ENCODE assay signal across 18 mouse cellular contexts in the genomic region with DNA sequence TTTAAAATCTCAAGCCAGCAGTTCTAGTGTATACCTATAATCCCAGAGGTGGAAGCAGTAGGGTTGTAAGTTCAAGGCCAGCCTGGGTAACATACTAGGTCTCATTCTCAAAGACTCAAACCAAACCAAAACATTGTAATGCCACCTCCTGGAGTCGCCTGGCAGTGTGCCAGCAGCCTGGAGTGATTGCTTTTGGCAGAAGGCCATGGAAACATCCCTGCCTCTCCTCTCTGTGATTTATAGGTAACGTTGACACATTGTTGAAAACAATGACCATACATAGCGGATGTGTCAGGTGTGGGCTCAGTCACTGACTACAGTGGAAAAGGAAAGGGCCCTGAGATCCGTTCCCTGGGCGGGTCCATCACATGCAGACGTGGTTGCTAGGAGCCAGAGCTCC. TPM values are rescaled to one million over a fixed set of nuclear protein-coding genes. Genes with fewer than 3 reads are reported as not detected.
DNase-seq lines count a peak whose midpoint lies in the region; ATAC-seq lines count a peak whose summit lies in the region.
"Had no signal": no experiment of that assay in that cellular context is flagged by ENCODE, and none has a peak within 500 bp of the region (broad histone marks: within the 10 kb centered on the region; RNA-seq: fewer than 3 reads in every experiment).

No protein-coding gene starts in this region.

- DNase-seq in adrenal gland, adult 2 months, result peak; percentile 26
- no peak for DNase-seq in adrenal gland, adult 18-20 months (ENCODE audit: low spot score in 2 of 2)
- DNase-seq in lung, postnatal 14 days, result no peak
- DNase-seq in adrenal gland, postnatal 25 days, result peak; percentile 30
- peak; percentile 62 to 63 for DNase-seq in kidney, postnatal 4 days
- no peak for DNase-seq in c-Kit-positive CD71-positive TER-119-positive erythroid progenitor cells, embryonic 14.5 days (ENCODE audit: low spot score)
- DNase-seq: cerebellum, adult 11-12 months; embryo, embryonic 11 days; gastrocnemius, postnatal 10 days; layer of hippocampus, adult 9-11 months; right cerebral cortex, postnatal 25 days had no signal

- no peak overlapping the region for H3K27ac ChIP-seq in lung, embryonic 16.5 days (ENCODE audit: low read length)
- H3K27ac ChIP-seq in hindbrain, embryonic 12.5 days, result no peak overlapping the region
- H3K27ac ChIP-seq: lung, embryonic 15.5 days; neural tube, embryonic 15.5 days; stomach, embryonic 15.5 days had no signal

- H3K9ac ChIP-seq in lung, embryonic 16.5 days (ENCODE audit: low read length), result no peak overlapping the region
- H3K9ac ChIP-seq in hindbrain, embryonic 12.5 days, result no peak overlapping the region
- H3K9ac ChIP-seq: lung, embryonic 15.5 days; neural tube, embryonic 15.5 days; stomach, embryonic 15.5 days had no signal

- H3K4me3 ChIP-seq in lung, embryonic 16.5 days (ENCODE audit: low read length), result no peak overlapping the region
- H3K4me3 ChIP-seq in hindbrain, embryonic 12.5 days, result no peak overlapping the region
- H3K4me3 ChIP-seq: lung, embryonic 15.5 days; neural tube, embryonic 15.5 days; stomach, embryonic 15.5 days had no signal

- 15% methylated on average over 6 of the region's 6 CpGs for WGBS in lung, embryonic 16.5 days
- WGBS in hindbrain, embryonic 12.5 days, result 69% methylated on average over 6 of the region's 6 CpGs

- ATAC-seq in lung, embryonic 16.5 days (ENCODE audit: low read depth), result peak; percentile 51; the same call in 1 of the 2 replicates
- ATAC-seq in hindbrain, embryonic 12.5 days (ENCODE audit: low FRiP score), result no peak
- ATAC-seq: hindbrain, embryonic 16.5 days had no signal

- H3K9me3 ChIP-seq in lung, embryonic 16.5 days (ENCODE audit: control insufficient read depth, low read length), result no peaks in the 10 kb centered on the region
- no peaks in the 10 kb centered on the region for H3K9me3 ChIP-seq in hindbrain, embryonic 12.5 days (replicated peaks)
- H3K9me3 ChIP-seq: lung, embryonic 15.5 days; neural tube, embryonic 15.5 days; stomach, embryonic 15.5 days had no signal

- H3K27me3 ChIP-seq in lung, embryonic 16.5 days (ENCODE audit: control insufficient read depth, insufficient read depth, low read depth, low read length), result no peaks in the 10 kb centered on the region
- H3K27me3 ChIP-seq in hindbrain, embryonic 12.5 days, result no peaks in the 10 kb centered on the region
- H3K27me3 ChIP-seq: lung, embryonic 15.5 days; neural tube, embryonic 15.5 days; stomach, embryonic 15.5 days had no signal

- no peaks in the 10 kb centered on the region for H3K4me1 ChIP-seq in lung, embryonic 16.5 days (replicated peaks; ENCODE audit: control insufficient read depth, insufficient read depth, low read length)
- H3K4me1 ChIP-seq in hindbrain, embryonic 12.5 days, result no peaks in the 10 kb centered on the region
- H3K4me1 ChIP-seq: neural tube, embryonic 15.5 days; stomach, embryonic 15.5 days had no signal

- H3K36me3 ChIP-seq in lung, embryonic 16.5 days (ENCODE audit: control insufficient read depth, insufficient read depth, low read length), result no peaks in the 10 kb centered on the region
- H3K36me3 ChIP-seq in hindbrain, embryonic 12.5 days, result no peaks in the 10 kb centered on the region
- H3K36me3 ChIP-seq: lung, embryonic 15.5 days; neural tube, embryonic 15.5 days; stomach, embryonic 15.5 days had no signal

- H3K4me2 ChIP-seq in lung, embryonic 16.5 days (ENCODE audit: low read depth, low read length), result no peak overlapping the region
- no peak overlapping the region for H3K4me2 ChIP-seq in hindbrain, embryonic 12.5 days (replicated peaks)
- H3K4me2 ChIP-seq: lung, embryonic 15.5 days; neural tube, embryonic 15.5 days; stomach, embryonic 15.5 days had no signal

RNA-seq across cellular contexts. Expression of a gene that starts 19.3 kb away (rescaled TPM):
- total RNA-seq in adrenal gland, adult 2 months (2021), result 10 to 100 TPM; 56.8 to 71.2 TPM
- 20.7 and 21.9 TPM in 2 replicates for polyA plus RNA-seq in adrenal gland, adult 2 months (2012; rRNA removed)
- 10 to 100 TPM; 62.4 to 67.4 TPM for total RNA-seq in adrenal gland, adult 18-20 months (2021)
- 27.7 and 29.2 TPM in 2 replicates for polyA plus RNA-seq in lung, embryonic 16.5 days (2015; fragmentation: Nextera tagmentation; extraction: Ambion mirVana)
- total RNA-seq in adrenal gland, postnatal 25 days (2021), result 63.6 and 77.9 TPM in 2 replicates
- 33.0 and 34.5 TPM in 2 replicates for polyA plus RNA-seq in hindbrain, embryonic 12.5 days (2016; fragmentation: Nextera tagmentation; extraction: Ambion mirVana)

RNA-seq across cellular contexts. Expression of a gene that starts 25.2 kb away (rescaled TPM):
- under 1 TPM in 1 of 2 experiments, not detected in 1; 0.24 TPM for total RNA-seq in adrenal gland, adult 2 months (2021)
- 0.10 and 0.15 TPM in 2 replicates for polyA plus RNA-seq in adrenal gland, adult 2 months (2012; rRNA removed)
- under 1 TPM; 0.36 to 0.48 TPM for total RNA-seq in adrenal gland, adult 18-20 months (2021)
- 2.7 and 3.1 TPM in 2 replicates for polyA plus RNA-seq in lung, embryonic 16.5 days (2015; fragmentation: Nextera tagmentation; extraction: Ambion mirVana)
- total RNA-seq in adrenal gland, postnatal 25 days (2021), result 0.46 TPM in 1 of 2 replicates, not detected in the other
- 2.4 and 3.2 TPM in 2 replicates for polyA plus RNA-seq in hindbrain, embryonic 12.5 days (2016; fragmentation: Nextera tagmentation; extraction: Ambion mirVana)
- polyA plus RNA-seq: heart, embryonic 14.5 days had no signal

Comparison
In these comparisons a context has a peak if more than half of its experiments do, and no peak if none do; other contexts are left out.
1. DNase-seq: peak in adrenal gland, adult 2 months (single experiment), adrenal gland, postnatal 25 days (single experiment) and kidney, postnatal 4 days (2 of 2); none in adrenal gland, adult 18-20 months (0 of 2), lung, postnatal 14 days (single experiment) and c-Kit-positive CD71-positive TER-119-positive erythroid progenitor cells, embryonic 14.5 days (single experiment).